Mouse (Mus musculus): ENCODE data around the gene Runx2. TPM values are rescaled to one million over a fixed set of nuclear protein-coding genes. Genes with fewer than 3 reads are reported as not detected.

Runx2 gene
- total RNA-seq (2021), result 1 to 10 TPM; 5.7 to 6.8 TPM
- long read RNA-seq, partial matches to known transcripts, result 0 of 9 reads
- long read RNA-seq, other reads (novel, unspliced or antisense), result 9 of 9 reads

GRCm38 (mm10) chr17:44814508-44815175 lies at the start of gene Runx2:
TSS of gene Runx2 (minus strand) at chr17:44814797.
- no peak for DNase-seq (ENCODE audit: low spot score in 2 of 2)

- DNase-seq (ENCODE audit: low spot score in 2 of 2), result no peak
Measured at GRCm38 (mm10) chr17:44863165-44863564, 48.6 kb upstream of the Runx2 start.

GRCm38 (mm10) chr17:44842184-44842583 lies 27.6 kb upstream of the Runx2 start:
- DNase-seq (ENCODE audit: low spot score in 2 of 2), result no peak

- no peak for DNase-seq (ENCODE audit: low spot score in 2 of 2)
Measured at GRCm38 (mm10) chr17:44831201-44831600, 16.6 kb upstream of the Runx2 start.

- DNase-seq (ENCODE audit: low spot score in 2 of 2), result no peak
Measured at GRCm38 (mm10) chr17:44829587-44829986, 15.0 kb upstream of the Runx2 start.

GRCm38 (mm10) chr17:44827964-44828363 lies 13.4 kb upstream of the Runx2 start:
- DNase-seq (ENCODE audit: low spot score in 2 of 2), result no peak

GRCm38 (mm10) chr17:44827124-44827523 lies 12.5 kb upstream of the Runx2 start:
- DNase-seq (ENCODE audit: low spot score in 2 of 2), result no peak

GRCm38 (mm10) chr17:44821940-44822339 lies 7.3 kb upstream of the Runx2 start:
- DNase-seq (ENCODE audit: low spot score in 2 of 2), result no peak

- DNase-seq (ENCODE audit: low spot score in 2 of 2), result no peak
Measured at GRCm38 (mm10) chr17:44819816-44820215, 5.2 kb upstream of the Runx2 start.

GRCm38 (mm10) chr17:44818825-44819224 lies 4.2 kb upstream of the Runx2 start:
- DNase-seq (ENCODE audit: low spot score in 2 of 2), result no peak

GRCm38 (mm10) chr17:44807031-44807430 lies 7.6 kb downstream of the Runx2 start:
- no peak for DNase-seq (ENCODE audit: low spot score in 2 of 2)

GRCm38 (mm10) chr17:44797331-44797730 lies 17.3 kb downstream of the Runx2 start:
- no peak for DNase-seq (ENCODE audit: low spot score in 2 of 2)

GRCm38 (mm10) chr17:44792218-44792917 lies 22.2 kb downstream of the Runx2 start:
- no peak for DNase-seq (ENCODE audit: low spot score in 2 of 2)

- no peak for DNase-seq (ENCODE audit: low spot score in 2 of 2)
Measured at GRCm38 (mm10) chr17:44788982-44789747, 25.4 kb downstream of the Runx2 start.

GRCm38 (mm10) chr17:44783143-44783542 lies 31.5 kb downstream of the Runx2 start:
- DNase-seq (ENCODE audit: low spot score in 2 of 2), result no peak

GRCm38 (mm10) chr17:44782366-44782765 lies 32.2 kb downstream of the Runx2 start:
- DNase-seq (ENCODE audit: low spot score in 2 of 2), result no peak

- no peak for DNase-seq (ENCODE audit: low spot score in 2 of 2)
Measured at GRCm38 (mm10) chr17:44780353-44780752, 34.2 kb downstream of the Runx2 start.

- no peak for DNase-seq (ENCODE audit: low spot score in 2 of 2)
Measured at GRCm38 (mm10) chr17:44778141-44778540, 36.5 kb downstream of the Runx2 start.

GRCm38 (mm10) chr17:44777337-44777804 lies 37.2 kb downstream of the Runx2 start:
- peak; percentile 76 to 83 for DNase-seq (ENCODE audit: low spot score in 2 of 2)

GRCm38 (mm10) chr17:44776738-44777270 lies 37.8 kb downstream of the Runx2 start, which contains the start of gene Supt3:
TSS of gene Supt3 (plus strand) at chr17:44777152.
- peak; percentile 96 to 98 for DNase-seq (ENCODE audit: low spot score in 2 of 2)

GRCm38 (mm10) chr17:44772576-44772975 lies 42.0 kb downstream of the Runx2 start:
- DNase-seq (ENCODE audit: low spot score in 2 of 2), result no peak
